Mouse (Mus musculus): ENCODE data around the gene Zfp950.
"Not testable (repeated sequence)": the region's sequence is repeated elsewhere in the genome, so short reads cannot be mapped to it uniquely, and the experiment has no call there.

The Zfp950 gene

GRCm38 (mm10) chr19:61140342-61141206 is at the start of gene Zfp950:
TSS of gene Zfp950 (minus strand) at chr19:61140840.
- DNase-seq = peak; percentile 93

DNA sequence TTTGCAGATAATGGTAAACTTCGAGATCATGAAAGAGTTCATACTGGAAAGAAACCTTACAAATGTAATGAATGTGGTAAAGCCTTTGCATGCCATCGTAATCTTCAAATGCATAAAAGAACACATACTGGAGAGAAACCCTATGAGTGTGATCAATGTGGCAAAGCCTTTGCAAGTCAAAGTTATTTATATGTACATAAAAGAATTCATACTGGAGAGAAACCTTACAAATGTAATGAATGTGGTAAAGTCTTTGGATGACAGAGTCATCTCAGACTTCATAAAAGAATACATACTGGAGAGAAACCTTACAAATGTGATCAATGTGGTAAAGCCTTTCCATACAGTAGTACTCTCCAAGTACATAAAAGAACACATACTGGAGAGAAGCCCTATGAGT is 43.0 kb upstream of the Zfp950 start, which contains the start of gene Gm6020:
Gene Gm6020, plus strand, starts transcription at position 301 of the 400 bp plus-strand sequence.
- not testable (repeated sequence) for DNase-seq

DNA sequence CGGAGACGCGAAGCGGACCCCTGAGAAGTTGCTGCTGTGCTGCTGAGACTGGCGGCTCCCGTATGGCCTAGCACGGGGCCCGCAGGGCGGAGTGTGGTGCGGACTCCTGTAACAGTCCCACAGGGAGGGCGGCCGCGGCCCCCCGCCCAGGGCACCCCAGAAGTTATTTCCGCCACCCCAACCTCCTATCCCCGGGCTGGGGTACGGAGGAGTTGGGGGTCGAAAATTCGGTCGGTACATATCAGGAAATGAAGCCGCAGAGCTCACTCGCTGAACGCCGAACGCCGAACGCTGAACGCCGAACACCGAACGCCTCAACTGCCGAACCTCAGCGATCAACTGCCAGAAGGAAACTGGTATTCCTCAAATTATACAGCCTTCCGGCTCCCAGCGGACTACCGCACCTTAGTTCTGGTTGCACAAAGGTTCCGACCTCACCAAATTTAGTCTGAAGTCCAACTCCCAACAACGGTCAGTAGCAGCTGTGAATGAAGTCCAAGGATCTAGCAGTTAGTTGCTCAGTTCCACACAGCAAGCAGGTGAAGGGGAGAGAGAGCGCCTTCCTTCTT is 35.2 kb upstream of the Zfp950 start, which contains the start of gene Gm7102:
Gene Gm7102, minus strand, starts transcription at position 554 of the 569 bp plus-strand sequence.
- DNase-seq = no peak

DNA sequence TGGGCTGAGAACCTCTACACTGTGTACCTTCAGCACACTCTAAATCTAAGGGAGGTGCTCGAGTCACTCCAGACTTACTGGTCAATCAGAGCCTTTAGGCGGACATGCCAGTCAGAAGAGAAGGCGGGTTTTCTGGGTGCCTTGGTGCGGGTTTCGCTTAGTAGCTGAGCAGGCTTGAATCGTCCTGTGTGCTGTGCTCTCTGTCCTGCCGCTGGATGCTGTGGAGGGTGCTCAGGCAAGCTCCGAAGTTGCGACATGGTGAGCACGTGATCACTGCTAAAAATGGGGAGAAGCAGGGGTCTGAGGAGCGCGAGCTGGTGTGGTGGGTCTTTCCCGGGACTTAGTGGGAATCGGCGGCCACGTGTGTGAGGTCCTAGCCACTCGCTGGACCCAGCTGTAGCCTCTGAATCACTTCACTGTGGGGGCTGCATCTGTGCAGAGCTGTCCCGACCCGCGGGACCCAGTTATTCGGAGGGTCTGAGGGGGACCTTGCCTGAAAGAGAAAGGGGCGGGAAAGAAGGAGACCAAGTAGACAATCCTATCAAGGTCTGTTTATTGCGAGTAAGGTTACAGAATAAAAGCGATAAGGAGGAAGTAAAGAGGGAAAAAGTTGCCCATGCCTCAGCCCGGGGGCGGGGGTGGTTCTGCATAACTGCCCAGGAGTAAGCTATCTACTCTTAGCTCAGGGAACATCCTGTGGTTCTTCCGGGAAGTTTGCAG is 11.2 kb upstream of the Zfp950 start:
- DNase-seq = peak; percentile 12

GRCm38 (mm10) chr19:61151372-61151700 is 10.7 kb upstream of the Zfp950 start:
- peak; percentile 21 for DNase-seq

GRCm38 (mm10) chr19:61141299-61141698 is 659 bp upstream of the Zfp950 start:
- no peak for DNase-seq

GRCm38 (mm10) chr19:61138655-61139054 is 2.0 kb downstream of the Zfp950 start:
- no peak for DNase-seq

DNA sequence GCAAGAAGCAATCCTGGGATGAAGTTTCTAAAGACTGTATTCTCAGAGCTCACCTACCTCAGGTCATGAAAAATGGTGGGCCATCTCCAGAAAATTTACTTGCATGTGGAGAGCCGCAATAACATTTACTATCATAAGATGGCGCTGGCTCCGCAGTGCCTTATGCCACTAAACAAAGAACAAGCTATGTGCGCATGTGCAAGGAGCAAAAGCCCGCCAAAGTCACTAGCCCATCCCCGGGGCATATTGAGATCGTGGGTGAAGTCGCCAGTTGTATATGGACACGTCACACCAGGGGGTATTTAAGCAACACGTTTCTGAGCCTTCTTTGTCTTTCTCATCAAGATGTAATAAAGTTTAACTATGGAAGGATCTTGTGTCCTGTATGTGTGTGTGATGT is 9.5 kb downstream of the Zfp950 start:
- no peak for DNase-seq

DNA sequence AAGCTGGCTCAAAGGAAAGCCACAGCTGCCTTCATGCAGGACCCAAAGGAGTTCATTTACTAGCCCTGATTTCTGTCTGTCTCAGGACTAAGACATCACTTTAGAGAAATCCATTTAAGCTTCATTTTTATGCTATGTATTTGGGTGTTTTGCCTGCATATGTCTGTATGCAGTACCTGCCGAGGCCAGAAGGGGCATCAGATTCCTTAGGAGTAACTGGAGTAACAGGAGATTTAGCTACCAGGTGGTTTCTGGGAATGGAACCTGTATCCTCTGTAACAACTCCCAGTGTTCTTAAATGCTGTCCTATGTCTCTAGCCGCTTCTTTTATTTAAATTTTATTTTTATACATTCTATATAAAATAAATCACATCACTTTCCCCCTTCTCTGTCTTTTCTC is 30.5 kb downstream of the Zfp950 start:
- peak; percentile 12 for DNase-seq

DNA sequence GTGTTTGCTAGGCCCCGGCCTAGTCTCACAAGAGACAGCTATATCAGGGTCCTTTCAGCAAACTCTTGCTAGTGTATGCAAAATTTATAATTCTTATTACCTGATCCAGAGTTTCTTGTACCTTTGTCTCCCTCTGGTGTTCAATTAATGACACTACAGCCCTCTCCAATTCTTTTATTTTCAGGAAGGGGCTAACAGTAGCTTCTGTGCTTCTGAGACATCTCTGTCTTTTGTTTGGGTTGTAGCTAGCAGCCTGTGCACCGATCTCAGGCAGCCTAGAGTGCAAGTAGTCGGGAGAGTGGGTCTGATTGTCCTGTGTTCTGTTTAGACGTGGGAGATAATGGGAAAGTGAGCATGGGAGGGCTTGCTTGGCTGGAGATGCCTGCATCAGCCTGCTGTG is 42.9 kb downstream of the Zfp950 start:
- peak; percentile 35 for DNase-seq

DNA sequence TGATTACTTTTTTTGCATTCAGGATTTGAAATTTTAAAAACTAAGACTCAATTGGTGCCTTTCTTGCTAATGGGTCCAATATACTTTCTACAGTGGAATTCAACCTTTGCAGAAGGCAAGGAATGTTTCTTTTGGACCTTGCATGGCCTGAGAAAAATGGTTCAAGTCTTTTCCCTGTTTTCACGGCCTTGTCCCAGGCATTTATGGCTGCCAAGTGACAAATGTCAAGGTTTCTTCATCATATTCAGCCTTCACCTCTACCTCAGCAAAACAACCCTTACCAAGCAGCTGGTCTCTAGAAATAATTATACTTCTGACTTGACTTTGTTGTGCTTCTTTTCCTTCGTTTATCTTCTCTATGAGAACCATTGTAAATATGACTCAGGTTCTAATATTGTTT is 43.9 kb downstream of the Zfp950 start:
- DNase-seq = no peak

DNA sequence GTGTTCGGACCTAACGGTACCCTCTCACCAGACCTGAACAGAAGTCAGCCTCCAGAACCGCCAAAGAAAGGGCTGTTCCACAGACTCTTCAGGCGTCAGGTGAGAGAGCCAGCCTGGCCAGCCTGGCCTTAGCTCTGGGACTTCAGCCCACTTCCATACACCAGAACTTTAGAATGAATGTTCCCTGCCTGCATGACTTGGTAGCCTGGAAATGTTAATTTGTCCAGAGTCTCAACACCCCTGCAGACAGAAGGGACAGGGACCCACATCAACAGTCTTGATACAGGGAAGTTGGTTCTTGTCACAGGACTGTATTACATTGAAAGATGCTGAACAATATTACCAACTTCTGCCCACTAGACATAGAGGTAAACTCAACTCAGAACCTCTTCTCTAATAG is 50.1 kb downstream of the Zfp950 start:
- DNase-seq = no peak

GRCm38 (mm10) chr19:61089001-61089400 is 51.6 kb downstream of the Zfp950 start:
- DNase-seq = no peak

DNA sequence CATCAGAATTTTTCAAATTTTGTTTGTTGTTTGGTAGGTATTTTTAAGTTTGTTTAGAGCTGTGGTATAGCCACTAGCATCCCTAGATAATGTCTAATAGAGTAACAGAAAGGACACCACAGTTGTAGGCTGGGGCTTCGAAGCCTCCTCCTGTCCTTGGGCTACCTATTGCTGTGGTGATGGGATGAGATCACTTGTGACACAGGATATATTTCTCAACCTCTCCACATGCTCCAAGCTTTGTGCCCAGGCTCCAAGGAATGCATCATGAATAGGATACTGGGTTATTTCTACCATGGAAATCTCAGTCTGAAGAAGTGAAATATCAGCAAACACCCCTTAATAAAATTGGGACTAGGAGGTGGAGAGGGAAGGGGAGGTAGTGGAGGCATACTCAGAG is 52.9 kb downstream of the Zfp950 start:
- DNase-seq = no peak

DNA sequence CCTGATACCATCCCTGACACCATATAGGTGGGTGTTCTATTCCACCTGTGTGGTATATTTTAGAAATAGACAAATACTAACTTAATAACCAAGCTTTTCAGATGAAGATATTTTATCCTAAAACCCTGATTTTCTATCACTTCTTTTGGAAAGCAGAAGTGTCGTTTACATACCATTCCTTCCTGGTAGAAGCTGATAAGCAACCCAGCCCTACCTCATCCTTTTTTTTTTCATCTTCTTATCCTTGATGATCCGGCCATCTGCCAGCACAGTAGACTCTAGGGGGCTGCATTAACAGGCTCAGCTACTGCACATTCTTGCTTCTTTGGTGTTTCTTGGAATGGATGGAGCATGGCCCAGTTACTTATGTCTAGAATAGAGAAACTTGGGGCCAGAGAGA is 55.4 kb downstream of the Zfp950 start:
- no peak for DNase-seq

GRCm38 (mm10) chr19:61084149-61084940 is 56.3 kb downstream of the Zfp950 start:
- DNase-seq = peak; percentile 92

DNA sequence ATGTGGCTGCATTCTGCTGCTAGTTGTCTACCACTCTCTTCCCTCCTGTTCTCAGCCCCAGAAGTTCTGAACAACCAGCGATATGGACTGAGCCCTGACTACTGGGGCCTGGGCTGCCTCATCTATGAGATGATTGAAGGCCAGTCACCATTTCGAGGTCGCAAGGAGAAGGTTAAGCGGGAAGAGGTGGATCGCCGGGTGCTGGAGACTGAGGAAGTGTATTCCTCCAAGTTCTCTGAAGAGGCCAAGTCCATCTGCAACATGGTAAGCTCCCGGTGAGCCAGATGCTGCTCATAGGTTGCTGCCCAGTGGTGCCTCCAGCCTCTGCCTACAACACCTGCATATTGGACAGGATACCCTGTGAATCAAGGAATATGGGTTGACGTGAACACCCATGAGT is 57.6 kb downstream of the Zfp950 start:
- no peak for DNase-seq

GRCm38 (mm10) chr19:61080251-61080749 is 60.3 kb downstream of the Zfp950 start:
- peak; percentile 39 for DNase-seq

GRCm38 (mm10) chr19:61078622-61079021 is 62.0 kb downstream of the Zfp950 start:
- no peak for DNase-seq

GRCm38 (mm10) chr19:61065011-61065410 is 75.6 kb downstream of the Zfp950 start:
- peak; percentile 43 for DNase-seq

GRCm38 (mm10) chr19:61064386-61064785 is 76.3 kb downstream of the Zfp950 start:
- peak; percentile 42 for DNase-seq

- DNase-seq = peak; percentile 67
Measured at GRCm38 (mm10) chr19:61057581-61057980, 83.1 kb downstream of the Zfp950 start.
